Mouse (Mus musculus) frontal cortex, adult (tissue): Measurements from ENCODE around the gene Stxbp1.

Experiments
- ATAC-seq: cut with Nextera tagmentation; 2 replicates; pipeline ENCODE4 v1.9.2; 2017; ENCODE audit warnings: mild to moderate bottlenecking, moderate library complexity, mixed read lengths; ENCODE audit not compliant: low TSS enrichment

Gene Stxbp1

GRCm38 (mm10) chr2:32795748-32796418, 51.2 kb downstream of the Stxbp1 start:
- no peak for ATAC-seq

- ATAC-seq = no peak
Observed at GRCm38 (mm10) chr2:32791297-32791696, 55.7 kb downstream of the Stxbp1 start.

- ATAC-seq = no peak
Observed at GRCm38 (mm10) chr2:32788581-32788980, 58.5 kb downstream of the Stxbp1 start.

- no peak for ATAC-seq
Observed at GRCm38 (mm10) chr2:32787176-32787575, 59.9 kb downstream of the Stxbp1 start.

DNA sequence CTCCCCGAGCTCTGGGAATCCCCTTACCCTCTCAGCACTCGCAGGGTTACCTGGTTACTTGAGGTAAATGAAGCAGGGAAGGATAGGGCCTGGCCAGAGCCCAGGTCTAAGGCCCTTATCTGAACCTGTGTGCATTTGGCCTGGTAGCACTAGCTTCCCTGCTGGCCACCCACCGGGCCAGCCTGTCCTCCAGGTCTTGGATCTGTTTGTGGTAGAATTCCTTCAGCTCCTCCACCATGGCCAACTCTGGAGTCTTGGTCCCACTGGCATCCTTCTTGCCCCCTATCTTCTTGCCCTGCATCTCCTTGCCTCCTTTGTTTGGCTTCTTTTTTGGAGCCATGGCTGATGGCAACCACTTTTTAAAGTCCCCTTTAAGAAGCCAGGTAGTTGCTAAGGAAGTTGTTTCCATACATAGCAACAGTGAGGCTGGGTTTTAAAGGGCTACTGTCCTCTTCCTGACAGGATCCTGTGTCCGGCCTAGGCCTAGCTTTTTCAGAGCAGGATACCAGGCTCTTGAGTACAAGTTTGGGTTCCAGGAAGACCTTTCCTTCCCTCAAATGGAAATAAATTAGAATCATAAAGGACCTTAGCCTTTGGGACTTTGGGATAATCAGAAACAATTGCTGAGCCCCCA, 62.9 kb downstream of the Stxbp1 start, which contains the start of gene Cfap157:
Gene Cfap157 (minus strand): TSS at position 381 of the 634 bp plus-strand sequence.
- peak; percentile 50; the same call in 1 of the 2 replicates for ATAC-seq

DNA sequence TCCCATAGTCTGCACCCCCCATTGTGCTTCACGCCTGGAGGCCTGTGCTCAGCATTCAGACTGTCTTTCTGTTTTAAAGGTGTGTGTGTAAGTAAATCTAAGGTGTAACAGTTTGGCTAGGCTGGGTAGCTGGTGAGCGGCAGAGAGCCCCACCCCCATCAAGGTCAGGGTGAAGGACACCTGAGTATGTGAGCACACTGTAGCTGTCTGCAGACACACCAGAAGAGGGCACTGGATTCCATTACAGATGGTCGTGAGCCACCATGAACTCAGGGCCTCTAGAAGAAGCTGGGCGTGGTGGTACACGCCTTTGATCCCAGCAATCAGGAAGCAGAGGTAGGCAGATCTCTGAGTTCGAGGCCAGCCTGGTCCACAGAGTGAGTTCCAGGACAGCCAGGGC, 65.3 kb downstream of the Stxbp1 start:
- ATAC-seq = no peak

DNA sequence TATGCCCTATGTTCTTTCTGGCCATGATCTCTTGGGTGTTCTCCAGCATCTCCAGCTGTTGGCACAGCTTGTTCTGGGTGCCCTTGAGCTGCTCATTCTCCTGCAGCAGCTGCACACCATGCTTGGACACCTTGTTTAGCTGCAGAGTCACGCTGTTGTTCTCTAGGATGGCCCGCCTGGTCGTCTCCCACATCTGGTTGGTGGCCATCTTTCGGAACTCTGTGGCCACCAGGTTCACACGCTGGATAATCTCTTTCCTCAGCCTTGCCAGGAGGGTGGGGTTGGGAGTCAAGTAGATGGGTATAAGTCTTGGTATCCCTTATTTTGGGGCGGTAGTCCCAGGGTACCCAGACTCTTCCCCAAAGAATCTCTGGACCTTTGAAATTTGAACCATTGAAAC, 67.3 kb downstream of the Stxbp1 start:
- no peak for ATAC-seq

DNA sequence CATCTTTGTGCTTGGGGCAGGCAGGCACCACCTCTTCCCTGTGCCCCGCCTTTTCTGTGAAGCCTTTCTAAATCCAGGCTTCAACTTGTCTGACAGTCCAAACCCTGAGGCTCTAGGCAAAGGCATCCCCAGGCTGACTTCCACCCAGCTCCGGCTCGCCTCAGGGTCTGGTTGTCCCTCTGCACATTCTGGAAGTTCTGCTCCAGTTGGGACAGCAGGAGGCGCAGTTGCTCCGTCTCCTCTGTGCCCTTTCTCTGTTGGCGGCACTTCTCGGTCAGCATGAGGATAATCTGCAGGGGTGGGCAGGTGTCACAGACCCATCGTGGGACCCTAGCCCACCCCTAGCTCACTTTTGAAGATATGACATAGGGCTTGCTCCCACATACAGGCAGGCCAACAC, 67.9 kb downstream of the Stxbp1 start:
- ATAC-seq = peak; percentile 28; the same call in 1 of the 2 replicates

DNA sequence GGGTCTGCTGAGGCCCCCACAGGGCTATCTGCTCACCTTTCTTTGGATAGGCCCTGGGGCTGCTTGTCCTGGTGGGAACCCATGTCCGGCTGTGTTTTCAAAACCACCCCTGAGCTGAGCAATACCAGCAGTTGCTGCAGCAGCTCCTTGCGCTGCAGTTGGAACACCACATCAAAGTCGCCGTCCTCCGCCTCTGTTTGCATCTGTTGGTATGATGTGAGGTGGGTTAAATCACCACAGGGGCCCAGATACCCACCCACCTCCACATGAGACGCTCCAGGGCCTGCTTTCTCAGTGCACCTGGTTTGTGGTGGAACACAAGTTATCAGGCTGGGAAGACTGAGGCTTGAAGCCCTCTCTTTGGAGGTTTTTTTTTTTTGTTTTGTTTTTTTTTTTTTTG, 69.0 kb downstream of the Stxbp1 start:
- no peak for ATAC-seq

DNA sequence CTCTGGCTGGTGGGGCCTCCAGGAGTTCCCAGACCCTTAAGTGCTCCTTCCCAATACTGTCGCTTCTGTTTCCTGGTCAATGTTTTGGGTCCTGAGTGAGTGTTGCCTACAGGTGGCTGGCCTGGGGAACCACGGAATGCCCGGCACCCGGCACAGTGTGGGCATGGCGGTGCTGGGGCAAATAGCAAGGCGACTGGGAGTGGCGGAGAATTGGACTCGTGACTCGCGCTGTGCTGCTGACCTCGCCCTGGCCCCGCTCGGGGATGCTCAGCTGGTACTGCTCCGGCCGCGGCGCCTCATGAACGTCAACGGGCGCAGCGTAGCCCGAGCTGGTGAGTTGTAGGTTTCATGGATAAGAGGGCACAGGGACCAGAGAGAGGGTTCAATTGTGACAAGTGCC, 70.9 kb downstream of the Stxbp1 start:
- ATAC-seq = no peak

DNA sequence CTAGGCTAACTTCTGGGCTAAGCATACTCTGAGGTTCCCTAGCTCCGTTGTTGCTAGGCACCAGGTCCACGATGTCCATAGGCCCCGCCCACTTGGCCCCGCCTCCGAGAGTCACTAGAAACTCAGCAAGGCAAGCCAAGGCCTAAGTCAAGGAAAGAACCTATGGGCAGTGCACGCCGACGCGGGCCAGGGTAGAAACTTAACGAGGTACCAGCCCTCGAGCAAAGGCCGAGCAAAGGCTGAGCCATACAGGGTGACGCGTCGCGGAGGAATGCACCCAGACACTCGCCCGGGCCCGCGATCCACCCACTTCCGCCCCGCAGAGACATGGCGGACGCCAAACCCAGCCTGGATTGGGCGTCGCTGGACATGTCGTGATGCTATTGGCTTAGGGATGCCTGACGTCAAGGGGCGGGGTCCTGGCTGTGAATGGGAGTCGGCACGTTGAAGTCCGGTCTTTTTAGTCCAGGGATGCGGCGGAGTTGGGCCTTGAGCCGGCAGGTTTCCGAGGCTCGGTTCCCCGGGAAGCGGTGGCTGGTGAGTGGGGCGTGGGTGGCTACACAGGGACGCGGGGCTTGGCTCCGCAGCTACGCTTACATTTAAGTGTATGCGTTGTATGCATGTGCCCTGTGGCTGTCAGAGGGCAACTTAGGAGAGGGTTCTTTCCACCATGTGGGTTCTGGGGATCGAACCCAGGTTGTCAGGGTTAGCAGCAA, 71.5 kb downstream of the Stxbp1 start, which contains the start of the genes Ttc16 and Ptrh1:
Gene Ttc16 (minus strand): TSS at position 275 of the 716 bp plus-strand sequence.
Gene Ptrh1 (plus strand): TSS at position 428 of the 716 bp plus-strand sequence.
- ATAC-seq = peak; percentile 95

- ATAC-seq = no peak
Observed at GRCm38 (mm10) chr2:32772626-32773279, 74.3 kb downstream of the Stxbp1 start.

- no peak for ATAC-seq
Observed at GRCm38 (mm10) chr2:32771886-32772285, 75.2 kb downstream of the Stxbp1 start.

DNA sequence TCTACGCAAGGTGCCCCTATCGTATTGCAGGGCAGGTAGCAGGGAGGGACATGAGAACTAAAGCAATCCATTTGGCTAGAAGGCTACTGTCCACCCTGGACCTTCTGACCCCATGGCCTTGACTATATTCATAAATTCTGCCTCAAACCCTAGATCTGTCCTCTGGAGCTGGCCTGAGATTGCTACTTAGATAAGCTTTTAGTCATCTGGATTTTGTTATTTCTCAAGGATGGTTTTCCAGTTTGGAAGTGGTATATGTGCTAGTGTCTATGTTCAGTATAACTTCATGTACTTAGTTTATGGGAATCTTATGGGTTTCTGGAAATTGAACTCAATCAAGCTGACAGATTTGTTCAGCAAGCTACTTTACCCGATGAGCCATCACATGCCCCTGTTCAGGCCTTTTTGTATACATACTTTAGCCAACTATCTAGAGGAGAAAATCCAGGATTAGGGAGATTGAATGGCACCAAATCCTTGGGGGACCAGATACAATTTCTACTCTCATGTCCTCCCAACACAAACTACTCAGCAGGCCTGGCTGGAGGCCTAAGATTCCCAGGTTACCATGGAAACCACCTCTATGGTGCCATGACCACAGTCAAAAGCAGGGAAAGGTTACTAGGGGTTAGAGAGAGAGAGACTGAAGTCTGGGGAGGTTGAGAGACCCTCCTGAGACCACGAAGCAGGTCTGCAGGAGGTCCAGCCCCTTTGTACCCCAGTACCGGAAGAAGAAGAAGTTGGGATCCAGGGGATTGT, 77.5 kb downstream of the Stxbp1 start:
- ATAC-seq = no peak

DNA sequence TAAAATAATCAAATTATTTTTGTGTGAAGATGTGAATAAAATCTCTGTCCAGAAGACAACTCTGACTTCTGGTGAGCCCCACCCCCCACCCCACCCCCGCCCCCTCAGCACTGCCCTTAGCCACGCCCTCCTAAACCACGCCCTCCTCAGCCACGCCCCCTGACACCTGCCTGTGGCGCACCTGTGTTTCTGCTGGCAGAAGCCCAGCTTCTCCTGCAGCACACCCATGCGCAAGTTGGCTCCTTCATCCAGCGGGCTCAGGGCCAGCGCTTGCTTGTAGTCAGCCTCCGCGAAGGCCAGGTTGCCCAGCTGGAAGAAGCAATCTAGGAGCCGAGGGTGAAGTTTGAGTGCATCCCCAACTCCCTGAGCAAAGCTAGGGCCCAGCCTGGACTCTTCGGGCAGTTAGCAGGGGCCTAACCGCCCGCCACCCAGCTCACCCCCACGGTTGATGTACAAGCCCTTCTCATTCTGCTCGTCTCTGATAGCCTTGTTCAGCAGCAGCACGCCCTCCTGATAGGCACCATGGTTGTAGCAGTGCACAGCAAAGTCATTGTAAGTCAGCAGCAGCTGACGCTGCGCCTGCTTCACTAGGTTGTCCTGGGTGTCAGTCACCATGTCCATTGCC, 78.3 kb downstream of the Stxbp1 start:
- no peak for ATAC-seq

GRCm38 (mm10) chr2:32767241-32767640, 79.8 kb downstream of the Stxbp1 start:
- ATAC-seq = no peak

DNA sequence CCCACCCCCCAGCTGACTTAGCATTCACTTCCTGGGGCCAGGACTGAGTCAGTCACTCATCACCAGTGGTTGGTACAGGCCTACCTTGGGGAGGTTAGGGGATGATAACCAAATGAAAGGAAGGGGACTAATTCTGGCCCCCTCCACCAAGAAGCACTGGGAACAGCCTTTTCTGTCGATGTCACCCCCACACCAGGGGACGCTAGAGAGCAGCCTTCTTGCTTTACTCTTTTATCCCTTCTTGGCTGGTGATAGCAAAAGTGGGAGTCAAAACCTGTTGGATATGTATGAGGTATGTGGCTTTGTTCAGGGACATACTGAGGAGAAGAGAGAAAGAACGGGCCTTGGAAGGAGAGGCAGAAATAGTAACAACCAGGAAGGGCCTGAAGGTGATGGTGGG, 83.7 kb downstream of the Stxbp1 start:
- no peak for ATAC-seq

DNA sequence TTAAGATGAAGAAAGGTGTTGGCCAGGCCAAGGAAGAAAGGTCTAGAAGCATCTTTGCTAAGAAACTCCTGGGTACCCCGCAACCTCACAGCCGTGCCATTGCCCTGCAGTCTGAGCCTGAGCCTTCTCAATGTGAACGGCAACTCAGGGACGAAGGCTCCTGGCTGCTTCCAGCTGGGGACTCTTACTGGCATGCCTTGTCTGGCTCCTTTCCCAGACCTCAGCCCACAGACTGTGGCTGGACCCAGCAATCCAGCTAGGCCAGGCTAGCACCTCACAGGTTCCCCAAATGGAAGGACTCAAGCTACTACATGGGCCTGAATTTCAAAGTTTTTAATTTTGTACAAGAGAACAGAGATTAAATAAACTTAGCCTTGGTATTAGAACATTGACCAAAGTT, 85.2 kb downstream of the Stxbp1 start:
- peak; percentile 11; the same call in 1 of the 2 replicates for ATAC-seq

DNA sequence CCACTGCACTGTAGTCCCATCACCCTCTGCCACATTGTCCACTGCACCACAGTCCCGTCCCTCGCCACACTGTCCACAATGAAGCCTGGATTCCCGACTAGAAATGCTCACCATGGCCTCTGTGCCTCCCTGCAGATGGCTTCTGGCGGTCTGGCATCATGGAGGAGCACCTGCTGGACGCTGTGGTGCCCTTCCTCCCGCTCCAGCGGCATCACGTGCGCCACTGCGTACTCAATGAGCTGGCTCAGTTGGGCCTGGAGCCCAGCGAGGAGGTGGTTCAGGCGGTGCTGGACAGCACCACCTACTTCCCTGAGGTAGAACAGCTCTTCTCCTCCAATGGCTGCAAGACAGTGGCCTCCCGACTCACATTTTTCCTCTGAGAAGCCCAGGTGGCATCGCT, 85.7 kb downstream of the Stxbp1 start:
- ATAC-seq = peak; percentile 17; the same call in 1 of the 2 replicates

GRCm38 (mm10) chr2:32759001-32759400, 88.0 kb downstream of the Stxbp1 start:
- ATAC-seq = no peak

DNA sequence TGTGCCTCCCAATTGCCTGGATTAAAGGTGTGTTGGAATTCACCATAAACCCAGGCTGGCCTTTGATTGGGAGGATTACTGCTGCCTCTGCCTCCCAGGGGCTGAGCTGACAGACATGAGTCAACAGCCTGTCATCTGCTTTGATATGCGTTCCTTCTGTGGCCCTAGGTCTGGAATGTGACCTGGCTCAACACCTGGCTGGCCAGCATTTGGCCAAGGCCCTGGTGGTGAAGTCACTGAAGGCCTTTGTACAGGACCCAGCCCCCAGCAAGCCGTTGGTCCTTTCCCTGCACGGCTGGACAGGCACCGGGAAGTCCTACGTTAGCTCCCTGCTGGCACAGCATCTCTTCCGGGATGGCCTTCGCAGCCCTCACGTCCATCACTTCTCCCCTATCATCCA, 88.5 kb downstream of the Stxbp1 start:
- no peak for ATAC-seq
